Mouse (Mus musculus): Measurements from ENCODE around the gene Cdh12.

Cdh12 gene

DNA sequence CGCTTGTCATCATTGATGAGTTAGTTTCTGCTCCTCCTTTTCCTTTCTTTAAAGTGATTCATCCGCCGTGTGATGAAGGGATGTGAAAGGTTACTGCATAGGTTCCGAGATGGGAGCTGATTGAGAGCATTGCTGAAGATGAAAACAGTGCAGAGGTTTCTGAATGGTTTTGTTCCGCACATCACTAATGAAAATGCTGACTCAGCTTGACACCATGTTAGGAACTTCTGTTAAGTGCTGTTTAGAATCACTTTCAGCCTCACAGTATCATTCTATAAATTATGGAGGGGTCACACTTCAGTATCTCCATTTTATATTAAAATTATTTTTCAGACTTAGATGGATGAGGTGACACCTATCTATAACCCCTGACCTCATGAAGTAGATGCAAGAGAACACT lies 247.2 kb downstream of the Cdh12 start:
- DNase-seq (ENCODE audit: low spot score in 2 of 2): no peak

GRCm38 (mm10) chr15:20711859-20712258 lies 262.8 kb downstream of the Cdh12 start:
- no peak for DNase-seq (ENCODE audit: low spot score in 2 of 2)

GRCm38 (mm10) chr15:20772289-20772688 lies 323.2 kb downstream of the Cdh12 start:
- no peak for DNase-seq (ENCODE audit: low spot score in 2 of 2)

DNA sequence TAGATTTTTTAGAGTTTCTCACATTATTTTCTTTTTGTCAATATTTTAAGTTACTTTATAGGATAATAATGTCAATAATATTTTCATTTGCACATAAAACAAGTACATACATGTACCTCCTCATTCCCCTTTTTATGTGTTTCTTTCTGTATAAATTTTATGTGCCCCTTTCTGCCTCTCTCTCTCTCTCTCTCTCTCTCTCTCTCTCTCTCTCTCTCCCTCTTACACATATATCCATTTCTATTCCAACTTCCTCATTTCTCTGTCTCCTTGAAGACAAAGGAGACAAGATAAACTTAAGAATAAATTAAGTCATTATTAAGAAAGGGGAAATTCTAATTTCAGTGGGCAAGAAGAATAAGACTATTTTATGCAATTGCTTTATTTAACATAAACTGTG lies 324.4 kb downstream of the Cdh12 start:
- no peak for DNase-seq (ENCODE audit: low spot score in 2 of 2)

DNA sequence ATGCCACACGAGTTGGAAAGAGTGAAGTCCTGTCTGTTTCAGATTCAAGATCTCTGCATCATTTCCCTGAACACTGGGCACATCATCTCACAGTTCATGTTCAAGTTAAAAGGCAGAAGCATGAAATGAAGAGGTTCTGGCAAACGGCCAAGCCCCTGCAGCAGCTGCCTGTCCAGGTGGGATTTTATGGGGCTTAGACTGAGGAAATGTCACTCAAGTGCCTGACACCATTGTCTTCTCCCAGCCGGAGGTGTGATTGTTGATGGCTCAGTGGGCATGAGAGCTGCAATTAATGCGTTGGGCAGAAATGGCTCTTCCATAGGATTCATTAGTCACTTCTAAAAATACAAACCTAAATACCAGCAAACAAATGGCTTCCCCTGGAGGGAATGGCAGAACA lies 347.9 kb downstream of the Cdh12 start:
- no peak for DNase-seq (ENCODE audit: low spot score in 2 of 2)

GRCm38 (mm10) chr15:20798541-20798940 lies 349.5 kb downstream of the Cdh12 start:
- no peak for DNase-seq (ENCODE audit: low spot score in 2 of 2)

- DNase-seq (ENCODE audit: low spot score in 2 of 2): no peak
Measured at GRCm38 (mm10) chr15:20835887-20836286, 386.8 kb downstream of the Cdh12 start.

GRCm38 (mm10) chr15:20836991-20837390 lies 387.9 kb downstream of the Cdh12 start:
- DNase-seq (ENCODE audit: low spot score in 2 of 2): no peak

GRCm38 (mm10) chr15:20841479-20841878 lies 392.4 kb downstream of the Cdh12 start:
- DNase-seq (ENCODE audit: low spot score in 2 of 2): no peak

- no peak for DNase-seq (ENCODE audit: low spot score in 2 of 2)
Measured at GRCm38 (mm10) chr15:20863076-20863475, 414.0 kb downstream of the Cdh12 start.

DNA sequence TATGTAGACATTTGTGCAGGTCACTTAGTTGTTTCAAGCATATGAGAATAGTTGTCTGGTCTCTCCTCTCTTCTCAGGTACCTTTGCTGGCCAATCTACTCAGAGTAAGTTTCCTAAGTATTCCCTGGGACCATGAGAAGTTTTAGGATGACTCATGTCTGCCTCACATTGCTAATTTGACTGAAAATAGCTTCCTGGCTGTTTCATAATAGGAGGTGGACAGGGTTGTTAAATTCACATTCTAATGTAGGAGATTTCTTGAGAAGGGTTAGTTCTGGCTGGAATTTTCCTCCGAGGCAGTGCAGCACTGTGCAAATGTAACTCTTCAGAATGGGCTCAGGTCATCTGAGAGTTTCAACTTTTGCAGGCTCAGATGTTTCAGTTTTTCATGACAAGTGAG lies 423.5 kb downstream of the Cdh12 start:
- DNase-seq (ENCODE audit: low spot score in 2 of 2): no peak

DNA sequence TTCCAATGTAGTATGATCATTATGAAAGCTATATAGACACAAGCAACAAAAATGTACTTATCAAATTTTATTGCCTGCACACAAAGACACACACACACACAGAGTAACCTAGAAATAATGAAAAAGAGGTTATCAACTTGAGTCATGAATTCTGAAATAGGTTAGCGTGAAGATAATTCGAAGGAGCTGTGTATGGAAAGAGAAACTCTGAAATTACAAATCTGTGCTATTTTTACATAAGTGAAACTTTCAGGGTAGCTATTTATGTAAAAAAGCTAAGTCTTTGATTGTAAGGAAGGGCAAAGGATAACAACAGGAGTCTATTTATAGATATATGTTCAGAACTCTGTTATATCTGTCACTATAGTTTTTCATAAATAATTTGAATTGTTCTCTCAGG lies 427.9 kb downstream of the Cdh12 start:
- no peak for DNase-seq (ENCODE audit: low spot score in 2 of 2)

GRCm38 (mm10) chr15:20893471-20893870 lies 444.4 kb downstream of the Cdh12 start:
- DNase-seq (ENCODE audit: low spot score in 2 of 2): no peak

- no peak for DNase-seq (ENCODE audit: low spot score in 2 of 2)
Measured at GRCm38 (mm10) chr15:20902568-20902967, 453.5 kb downstream of the Cdh12 start.

GRCm38 (mm10) chr15:20928221-20928620 lies 479.2 kb downstream of the Cdh12 start:
- DNase-seq (ENCODE audit: low spot score in 2 of 2): no peak

- no peak for DNase-seq (ENCODE audit: low spot score in 2 of 2)
Measured at GRCm38 (mm10) chr15:20944000-20944399, 494.9 kb downstream of the Cdh12 start.

- DNase-seq (ENCODE audit: low spot score in 2 of 2): no peak
Measured at GRCm38 (mm10) chr15:20967463-20967862, 518.4 kb downstream of the Cdh12 start.

DNA sequence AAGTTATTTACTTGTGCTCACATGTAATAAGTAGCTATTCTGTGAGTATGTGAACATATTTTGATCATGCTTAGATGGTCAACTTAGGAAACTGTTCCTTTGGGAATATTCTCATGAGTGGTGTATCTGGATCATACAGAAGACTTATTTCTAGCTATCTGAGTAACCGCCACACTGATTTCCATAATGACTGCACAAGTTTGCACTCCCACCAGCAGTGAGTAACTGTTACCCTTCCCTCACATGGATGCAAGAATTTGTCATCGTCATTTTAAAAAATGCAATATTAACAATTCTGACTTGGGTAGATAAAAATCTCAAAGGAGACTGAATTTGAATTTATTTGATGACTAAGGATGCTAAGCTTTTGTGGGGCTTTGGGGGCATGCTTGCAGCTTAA lies 522.0 kb downstream of the Cdh12 start:
- no peak for DNase-seq (ENCODE audit: low spot score in 2 of 2)

- no peak for DNase-seq (ENCODE audit: low spot score in 2 of 2)
Measured at GRCm38 (mm10) chr15:21000541-21000940, 551.5 kb downstream of the Cdh12 start.

DNA sequence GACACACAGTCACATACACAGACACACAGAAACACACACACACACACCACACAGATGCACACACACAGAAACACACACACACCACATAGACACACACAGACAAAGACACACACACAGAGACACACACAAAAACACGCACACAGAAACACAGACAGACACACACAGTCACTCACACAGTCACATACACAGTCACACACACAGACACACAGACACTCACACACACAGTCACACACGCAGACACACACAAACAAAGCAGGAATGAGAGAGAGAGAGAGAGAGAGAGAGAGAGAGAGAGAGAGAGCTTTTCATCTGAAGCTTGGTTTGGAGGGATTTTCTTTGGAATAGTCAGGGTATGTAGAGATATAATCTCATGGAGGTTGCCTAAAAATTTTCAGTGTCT lies 558.9 kb downstream of the Cdh12 start:
- no peak for DNase-seq (ENCODE audit: low spot score in 2 of 2)

GRCm38 (mm10) chr15:21008487-21008886 lies 559.4 kb downstream of the Cdh12 start:
- no peak for DNase-seq (ENCODE audit: low spot score in 2 of 2)

DNA sequence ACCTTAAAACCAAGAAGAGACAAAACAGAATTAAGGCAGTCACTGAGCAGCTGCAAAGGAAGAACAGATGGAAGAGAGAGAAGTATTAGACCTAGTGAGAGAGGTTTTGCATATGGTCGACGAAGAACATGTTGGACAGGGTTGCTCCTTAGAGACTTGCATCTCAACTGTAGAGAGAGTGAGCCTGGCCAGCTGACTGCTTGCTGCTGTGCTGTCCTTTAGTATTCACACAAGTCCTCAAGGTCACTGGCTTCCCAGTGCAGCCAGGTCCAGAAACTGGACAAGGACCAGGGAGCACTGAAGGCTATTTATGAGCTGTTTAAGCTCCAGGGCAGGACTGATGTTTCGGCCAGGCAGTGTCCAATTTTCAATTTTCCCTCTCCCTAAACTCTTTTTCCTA lies 559.9 kb downstream of the Cdh12 start:
- no peak for DNase-seq (ENCODE audit: low spot score in 2 of 2)

GRCm38 (mm10) chr15:21063683-21064082 lies 614.6 kb downstream of the Cdh12 start:
- DNase-seq (ENCODE audit: low spot score in 2 of 2): no peak

DNA sequence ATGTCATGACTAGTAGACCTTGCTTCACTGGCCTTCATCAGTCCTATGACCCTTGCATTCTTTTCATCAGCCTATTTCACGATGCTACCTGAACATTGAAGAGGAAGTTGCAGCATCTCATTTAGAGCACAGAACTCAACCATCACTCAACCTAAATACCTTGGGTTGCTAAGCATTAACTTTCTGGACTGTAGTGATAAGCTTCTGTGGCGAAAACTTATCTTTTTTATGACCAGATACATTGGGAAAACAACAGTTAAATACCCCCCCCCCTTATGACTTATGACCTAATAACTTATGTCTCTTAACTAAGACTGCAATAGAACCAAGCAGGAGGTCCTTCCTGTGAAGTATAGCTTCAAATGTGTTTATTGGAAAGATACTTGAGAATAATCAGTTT lies 620.2 kb downstream of the Cdh12 start:
- DNase-seq (ENCODE audit: low spot score in 2 of 2): no peak

DNA sequence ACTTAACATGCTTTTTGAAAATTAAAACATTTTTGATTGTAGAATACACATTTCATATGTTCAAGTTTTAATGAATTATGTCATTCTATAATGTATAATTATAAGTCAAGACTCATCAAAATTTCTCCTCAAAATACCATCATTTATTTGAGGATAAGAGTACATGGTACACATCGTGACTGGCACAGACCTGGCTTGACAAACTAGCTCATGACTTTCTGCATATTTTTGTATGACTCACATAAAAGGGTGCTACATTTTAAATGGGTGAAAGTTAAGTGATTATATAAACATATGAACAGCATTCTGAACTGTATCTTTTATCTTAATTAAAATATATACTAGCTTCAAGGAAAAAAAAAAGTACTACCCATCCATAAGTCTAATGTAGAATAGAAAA lies 643.8 kb downstream of the Cdh12 start:
- no peak for DNase-seq (ENCODE audit: low spot score in 2 of 2)
